Mouse (Mus musculus) stomach, embryonic 16.5 days (tissue): ENCODE data around the gene Tox2. TPM values are rescaled to one million over a fixed set of nuclear protein-coding genes. Genes with fewer than 3 reads are reported as not detected.

Experiments
- ATAC-seq: fragments of 200-750 bp; cut with Nextera tagmentation; 2 replicates; pipeline ENCODE4 v1.8.0; 2017; ENCODE audit warnings: moderate number of reproducible peaks, moderate TSS enrichment; ENCODE audit not compliant: insufficient read depth, low FRiP score
- H3K27ac ChIP-seq: fragments of 300-500 bp; sonication (generic); 2 replicates; pipeline ENCODE4 v1.5.1; 2014; ENCODE audit warnings: low read length
- H3K27me3 ChIP-seq: fragments of 300-500 bp; sonication (generic); 2 replicates; pipeline ENCODE4 v1.6.1; 2014; ENCODE audit warnings: low read length, control low read depth, mixed read lengths; ENCODE audit not compliant: control insufficient read depth, insufficient read depth
- H3K36me3 ChIP-seq: fragments of 300-500 bp; sonication (generic); 2 replicates; pipeline ENCODE4 v1.6.1; 2014; ENCODE audit warnings: low read length; ENCODE audit not compliant: control insufficient read depth, insufficient read depth
- H3K4me1 ChIP-seq: fragments of 300-500 bp; sonication (generic); 2 replicates; pipeline ENCODE4 v1.6.1; 2014; ENCODE audit warnings: low read length, control low read depth, mixed read lengths; ENCODE audit not compliant: control insufficient read depth, insufficient read depth
- H3K4me2 ChIP-seq: fragments of 300-500 bp; sonication (generic); 2 replicates; pipeline ENCODE4 v1.6.1; 2014; ENCODE audit warnings: low read depth, low read length, mixed read lengths
- H3K4me3 ChIP-seq: fragments of 300-500 bp; sonication (generic); replicated peaks from 2 replicates; pipeline ENCODE4 v1.5.1; 2014; ENCODE audit warnings: mild to moderate bottlenecking, low read length
- H3K9ac ChIP-seq: fragments of 300-500 bp; sonication (generic); 2 replicates; pipeline ENCODE4 v1.6.1; 2014; ENCODE audit warnings: low read length
- H3K9me3 ChIP-seq: fragments of 300-500 bp; sonication (generic); replicated peaks from 2 replicates; pipeline ENCODE4 v1.6.1; 2016; ENCODE audit warnings: low read length, control low read depth; ENCODE audit not compliant: control insufficient read depth
- WGBS: fragments of 180-500 bp; shearing (Covaris S2); extraction: QIAGEN DNeasy Blood & Tissue Kit; methylation state at CpG from one replicate; pipeline ENCODE4 v1.1.7; 2014; 5-methylcytosine and 5-hydroxymethylcytosine counted together
- polyA plus RNA-seq: library from polyadenylated mRNA; unstranded; fragments of >200 nt; fragmentation: Nextera tagmentation; extraction: Ambion mirVana; gene quantifications from 2 replicates; pipeline ENCODE4 v1.2.1, GENCODE M21; 2015

The Tox2 gene
- polyA plus RNA-seq, 1 experiment from 2014 or later, result 4.0 TPM

- H3K9me3 ChIP-seq, result no peaks in the 10 kb centered on the region
Observed at GRCm38 (mm10) chr2:163237999-163238529, 35.1 kb downstream of the Tox2 start.

DNA sequence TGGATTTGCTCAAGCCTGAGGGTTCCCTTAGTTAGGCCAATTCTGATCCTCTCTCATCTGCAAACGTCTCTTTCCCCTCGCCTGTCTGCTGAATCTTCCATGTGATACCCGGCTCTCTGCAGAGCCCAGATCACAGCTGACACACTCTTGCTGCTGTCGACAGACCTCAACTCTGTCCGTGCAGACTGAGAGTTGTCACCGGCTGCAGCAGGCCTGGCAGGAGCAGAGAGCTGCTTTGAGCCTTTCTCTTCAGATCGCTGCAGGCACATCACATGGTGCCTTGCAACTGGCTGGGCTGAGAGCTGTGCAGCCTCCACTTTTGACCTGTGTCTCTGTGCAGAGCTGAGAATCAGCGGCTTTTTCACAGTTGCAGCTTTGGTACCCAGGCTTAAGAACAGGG, 37.0 kb downstream of the Tox2 start:
- H3K4me3 ChIP-seq, result no peak overlapping the region
- no peak overlapping the region for H3K4me2 ChIP-seq
- no peaks in the 10 kb centered on the region for H3K9me3 ChIP-seq
- no peaks in the 10 kb centered on the region for H3K27me3 ChIP-seq
- H3K27ac ChIP-seq, result no peak overlapping the region
- H3K36me3 ChIP-seq, result no peaks in the 10 kb centered on the region
- H3K9ac ChIP-seq, result no peak overlapping the region
- 54% methylated on average over 8 of the region's 8 CpGs for WGBS
- H3K4me1 ChIP-seq, result peaks cover 9% of the 10 kb centered on the region
- ATAC-seq, result 0 out of 2 replicates have a peak, but pooled peaks have one; percentile 26

More at GRCm38 (mm10) chr2:163237999-163238529, 35.1 kb downstream of the Tox2 start:
- H3K36me3 ChIP-seq, result no peaks in the 10 kb centered on the region
- 0 out of 2 replicates have a peak overlapping the region, but pooled peaks have one; percentile 2 for H3K9ac ChIP-seq
- no peaks in the 10 kb centered on the region for H3K27me3 ChIP-seq
- H3K4me3 ChIP-seq, result no peak overlapping the region
- peak; percentile 52; the same call in 1 of the 2 replicates for ATAC-seq
- H3K27ac ChIP-seq, result no peak overlapping the region
- H3K4me1 ChIP-seq, result peaks cover 9% of the 10 kb centered on the region
- H3K4me2 ChIP-seq, result no peak overlapping the region
- WGBS, result 71% methylated on average over 12 of the region's 12 CpGs

DNA sequence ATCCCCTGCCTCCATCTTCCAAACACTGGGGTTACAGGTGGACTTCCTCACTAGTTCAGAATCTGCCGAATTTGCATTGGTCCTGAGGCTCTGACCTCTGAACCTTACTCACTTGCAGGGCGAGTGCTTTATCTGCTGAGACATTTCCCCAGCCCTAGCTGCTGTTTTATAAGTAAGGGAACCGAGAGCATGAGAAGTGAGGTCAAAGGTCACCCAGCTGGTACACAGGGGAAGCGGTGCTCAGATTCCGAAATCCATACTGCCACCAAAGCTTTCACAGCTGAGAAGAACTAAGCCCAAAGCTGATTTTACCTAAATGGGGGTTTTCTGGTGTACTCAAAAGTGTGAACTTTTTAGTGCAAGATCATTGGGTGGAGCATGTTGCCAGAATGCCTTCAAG, 38.9 kb downstream of the Tox2 start:
- Histone ChIP-seq H3K36me3 (no peaks in the 10 kb centered on the region), H3K4me2 (no peak overlapping the region), H3K9ac (no peak overlapping the region), H3K4me3 (no peak overlapping the region), H3K27ac (no peak overlapping the region), H3K9me3 (no peaks in the 10 kb centered on the region), H3K4me1 (peaks cover 9% of the 10 kb centered on the region), H3K27me3 (no peaks in the 10 kb centered on the region)
- no peak for ATAC-seq
- WGBS, result 26% methylated on average over 5 of the region's 5 CpGs

DNA sequence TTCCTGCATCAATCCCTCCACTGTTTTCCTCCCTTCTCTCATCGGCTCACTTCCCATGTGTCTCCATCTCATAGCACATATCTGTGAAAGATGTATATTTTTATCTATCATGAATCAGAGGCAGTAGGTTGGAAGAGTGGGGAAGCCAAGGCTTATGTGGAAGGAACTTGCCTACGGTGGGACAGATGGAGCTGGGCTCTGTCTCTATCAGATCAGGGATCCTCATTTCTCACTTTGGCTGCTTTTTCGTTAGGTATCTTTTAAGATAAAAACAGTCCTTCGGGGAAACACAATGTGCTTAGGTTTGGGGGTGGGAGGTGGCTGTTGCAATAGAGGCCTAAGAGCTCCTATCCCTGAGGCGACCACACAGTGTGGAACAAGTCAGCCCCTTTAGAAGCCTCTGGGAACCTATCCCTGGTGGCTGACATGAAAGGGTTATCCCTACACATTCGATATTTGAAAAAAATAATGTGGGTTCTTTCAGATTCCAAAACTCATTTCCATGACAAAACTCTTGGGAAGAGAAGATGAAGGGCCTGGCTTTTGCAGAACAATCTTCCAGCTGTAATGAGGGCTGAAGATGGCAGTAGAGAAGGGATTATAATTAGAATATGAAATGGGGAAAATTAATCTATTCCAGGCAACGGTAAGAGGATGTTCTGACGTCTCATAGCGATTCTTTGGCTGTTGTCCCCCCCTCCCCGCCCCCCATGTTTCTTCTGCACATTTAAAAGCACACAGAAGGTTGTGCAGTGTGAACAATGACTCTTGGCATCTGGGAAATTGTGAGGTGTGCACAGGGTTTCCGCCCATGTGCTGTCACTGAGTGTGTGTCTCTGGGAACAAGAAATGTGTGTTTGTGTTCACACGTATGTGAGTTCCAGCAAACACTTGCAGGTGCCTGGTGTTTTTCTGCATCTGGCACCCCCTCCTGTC, 41.3 kb downstream of the Tox2 start:
- ATAC-seq, result no peak
- H3K36me3 ChIP-seq, result no peaks in the 10 kb centered on the region
- WGBS, result 78% methylated on average over 12 of the region's 12 CpGs
- H3K9me3 ChIP-seq, result no peaks in the 10 kb centered on the region
- H3K4me1 ChIP-seq, result peaks cover 3% of the 10 kb centered on the region; the same call in 1 of the 2 replicates
- no peak overlapping the region for H3K27ac ChIP-seq
- H3K4me2 ChIP-seq, result no peak overlapping the region
- no peak overlapping the region for H3K9ac ChIP-seq
- no peak overlapping the region for H3K4me3 ChIP-seq
- H3K27me3 ChIP-seq, result no peaks in the 10 kb centered on the region

- H3K27me3 ChIP-seq, result no peaks in the 10 kb centered on the region
- H3K27ac ChIP-seq, result no peak overlapping the region
- no peaks in the 10 kb centered on the region for H3K9me3 ChIP-seq
- no peak overlapping the region for H3K4me2 ChIP-seq
- ATAC-seq, result no peak
- 76% methylated on average over 7 of the region's 7 CpGs for WGBS
- H3K9ac ChIP-seq, result no peak overlapping the region
- no peaks in the 10 kb centered on the region for H3K4me1 ChIP-seq
- H3K36me3 ChIP-seq, result no peaks in the 10 kb centered on the region
- H3K4me3 ChIP-seq, result no peak overlapping the region
Observed at GRCm38 (mm10) chr2:163248912-163249311, 46.0 kb downstream of the Tox2 start.

GRCm38 (mm10) chr2:163252645-163253044, 49.7 kb downstream of the Tox2 start:
- 94% methylated on average over 2 of the region's 2 CpGs for WGBS
- Histone ChIP-seq H3K4me3 (no peak overlapping the region), H3K4me1 (no peaks in the 10 kb centered on the region), H3K9ac (no peak overlapping the region), H3K27ac (no peak overlapping the region), H3K27me3 (no peaks in the 10 kb centered on the region), H3K36me3 (no peaks in the 10 kb centered on the region), H3K9me3 (no peaks in the 10 kb centered on the region), H3K4me2 (no peak overlapping the region)
- ATAC-seq, result no peak

DNA sequence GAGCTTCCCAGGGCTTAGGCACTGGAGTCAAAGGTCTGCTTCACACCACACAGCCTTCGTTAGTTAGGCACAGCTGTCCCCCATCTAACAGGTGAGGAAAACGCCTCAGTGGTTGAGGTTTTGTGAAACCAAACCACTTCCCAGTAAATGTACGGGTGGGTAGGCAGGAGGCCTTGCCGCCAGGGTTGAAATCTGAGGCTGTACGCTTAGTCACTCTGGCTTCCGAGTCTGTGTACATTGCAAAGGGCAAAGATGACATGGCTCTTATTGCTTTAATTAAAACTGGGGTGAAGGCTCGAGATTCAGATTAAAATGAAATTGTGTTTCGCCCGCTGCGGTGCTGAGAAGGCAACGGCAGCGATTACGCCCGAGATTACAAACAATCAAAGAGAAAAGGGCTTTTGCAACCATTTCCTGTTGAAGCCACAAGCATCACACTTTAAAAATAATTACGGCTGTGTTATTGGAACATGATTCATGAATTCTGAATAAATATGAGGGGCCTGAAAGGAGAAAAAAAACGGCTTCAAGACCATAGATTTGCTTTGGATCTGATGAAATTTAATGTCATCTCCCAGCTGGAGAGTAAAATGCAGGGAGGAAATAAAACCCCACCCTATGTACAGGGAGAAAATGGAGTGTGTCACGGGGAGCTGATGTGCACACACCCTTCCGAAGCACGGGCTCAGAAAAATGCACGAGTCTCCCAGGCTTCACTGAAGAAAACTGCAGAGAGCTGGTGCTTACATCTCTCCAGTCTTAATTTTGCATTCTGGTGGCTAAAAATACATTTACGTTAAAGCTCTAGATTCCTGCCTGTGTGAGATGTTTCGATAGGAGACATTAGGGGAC, 50.5 kb downstream of the Tox2 start:
- Histone ChIP-seq H3K4me1 (no peaks in the 10 kb centered on the region), H3K9ac (0 out of 2 replicates have a peak overlapping the region, but pooled peaks have one; percentile 21), H3K9me3 (no peaks in the 10 kb centered on the region), H3K27ac (0 out of 2 replicates have a peak overlapping the region, but pooled peaks have one; percentile 22), H3K4me3 (no peak overlapping the region), H3K4me2 (peak overlapping the region; percentile 19; the same call in 1 of the 2 replicates), H3K36me3 (no peaks in the 10 kb centered on the region), H3K27me3 (no peaks in the 10 kb centered on the region)
- ATAC-seq, result no peak
- WGBS, result 50% methylated on average over 22 of the region's 22 CpGs

DNA sequence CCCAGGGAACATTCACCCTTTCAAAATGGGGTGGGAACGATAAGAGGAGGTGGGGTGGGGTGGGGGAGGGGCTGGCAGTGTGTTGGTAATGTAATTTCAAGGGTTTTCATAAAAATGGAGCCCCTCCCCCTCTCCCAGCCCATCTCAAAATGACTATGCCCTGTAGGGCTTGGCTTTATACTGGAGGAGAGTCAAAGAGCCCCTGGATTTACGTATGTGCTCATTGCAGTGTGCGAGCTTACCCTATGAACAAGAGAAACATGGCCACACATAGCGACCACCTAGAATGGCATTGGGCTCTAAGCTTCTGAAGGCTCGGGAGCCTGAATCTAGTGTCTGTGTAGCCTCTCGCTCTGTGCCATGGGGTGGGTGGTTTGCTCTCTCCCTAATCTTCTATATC, 51.3 kb downstream of the Tox2 start:
- Histone ChIP-seq H3K4me3 (no peak overlapping the region), H3K27me3 (no peaks in the 10 kb centered on the region), H3K4me2 (no peak overlapping the region), H3K9me3 (no peaks in the 10 kb centered on the region), H3K36me3 (no peaks in the 10 kb centered on the region), H3K9ac (no peak overlapping the region), H3K4me1 (no peaks in the 10 kb centered on the region), H3K27ac (no peak overlapping the region)
- ATAC-seq, result no peak
- WGBS, result 80% methylated on average over 6 of the region's 6 CpGs
